Mouse (Mus musculus): Measurements from ENCODE around the gene Bnipl. TPM values are rescaled to one million over a fixed set of nuclear protein-coding genes. Genes with fewer than 3 reads are reported as not detected.

The Bnipl gene
- total and polyA plus RNA-seq, 2 experiments from 2014 or later: not detected

DNA sequence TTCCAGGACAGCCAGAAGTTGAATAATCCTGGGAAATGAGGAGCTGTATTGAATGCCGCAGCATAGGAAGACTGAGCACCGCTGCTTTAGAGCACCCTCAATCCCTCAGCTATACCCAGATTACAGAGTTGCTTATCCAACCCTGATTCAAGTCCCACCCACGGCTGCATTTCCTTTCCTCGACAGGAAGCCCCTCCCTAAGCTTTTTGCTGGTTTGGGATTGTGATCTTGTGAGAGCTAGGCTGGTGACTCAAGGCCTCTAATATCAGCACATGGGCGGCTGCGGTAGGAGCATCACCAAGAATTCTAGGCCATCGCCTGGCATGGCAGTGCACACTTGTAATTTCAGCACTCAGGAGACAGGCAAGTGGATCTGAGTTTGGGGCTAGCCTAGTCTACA is 35.5 kb upstream of the Bnipl start:
- no peak for TF ChIP-seq CTCF (IDR thresholded peaks at IDR 0.05)
- Histone ChIP-seq H3K4me1 (ENCODE audit: insufficient read depth, low read length) (peaks cover 6% of the 10 kb centered on the region; the same call in 1 of the 2 replicates), H3K4me3 (ENCODE audit: low read depth, low read length) (no peak overlapping the region), H3K36me3 (ENCODE audit: insufficient read depth, low read length) (peaks cover 8% of the 10 kb centered on the region; the same call in 1 of the 2 replicates), H3K27ac (ENCODE audit: low read depth, low read length) (no peak overlapping the region), H3K9me3 (ENCODE audit: low read length) (no peaks in the 10 kb centered on the region), H3K9ac (replicated peaks; ENCODE audit: low read length, poor library complexity, severe bottlenecking) (no peak overlapping the region), H3K27me3 (ENCODE audit: insufficient read depth, low read length) (no peaks in the 10 kb centered on the region), H3K4me2 (ENCODE audit: low read depth, low read length, poor library complexity, severe bottlenecking) (no peak overlapping the region)
- 89% methylated on average over 7 of the region's 7 CpGs for WGBS
- no peak for DNase-seq (ENCODE audit: low spot score)
- ATAC-seq (ENCODE audit: low FRiP score): no peak

DNA sequence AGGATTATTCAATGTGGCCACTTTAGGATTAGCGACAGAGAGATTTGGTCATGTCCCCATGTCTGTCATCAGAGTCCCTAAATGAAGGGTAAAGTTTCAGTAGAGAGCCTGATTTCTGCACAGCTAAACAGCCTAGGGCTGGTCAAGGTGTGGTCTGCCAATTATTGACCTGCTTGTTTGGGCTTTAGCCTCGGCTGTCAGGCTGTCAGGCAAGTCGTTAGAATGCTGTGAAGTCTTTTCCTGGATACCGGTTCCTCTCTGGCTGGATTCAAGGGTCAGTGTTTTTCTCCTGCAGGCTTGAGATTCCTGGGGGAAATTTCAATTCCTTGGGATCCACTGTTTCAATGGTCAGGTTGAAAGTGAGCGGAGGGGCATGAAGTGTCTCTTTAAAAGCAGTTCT is 35.0 kb upstream of the Bnipl start:
- H3K9ac ChIP-seq (replicated peaks; ENCODE audit: low read length, poor library complexity, severe bottlenecking): no peak overlapping the region
- no peaks in the 10 kb centered on the region for H3K9me3 ChIP-seq (ENCODE audit: low read length)
- no peak overlapping the region for H3K27ac ChIP-seq (ENCODE audit: low read depth, low read length)
- H3K27me3 ChIP-seq (ENCODE audit: insufficient read depth, low read length): no peaks in the 10 kb centered on the region
- no peak for DNase-seq (ENCODE audit: low spot score)
- peaks cover 6% of the 10 kb centered on the region; the same call in 1 of the 2 replicates for H3K4me1 ChIP-seq (ENCODE audit: insufficient read depth, low read length)
- H3K4me3 ChIP-seq (ENCODE audit: low read depth, low read length): no peak overlapping the region
- no peak for TF ChIP-seq CTCF (IDR thresholded peaks at IDR 0.05)
- H3K36me3 ChIP-seq (ENCODE audit: insufficient read depth, low read length): peaks cover 8% of the 10 kb centered on the region; the same call in 1 of the 2 replicates
- H3K4me2 ChIP-seq (ENCODE audit: low read depth, low read length, poor library complexity, severe bottlenecking): no peak overlapping the region
- WGBS: 72% methylated on average over 5 of the region's 5 CpGs
- no peak for ATAC-seq (ENCODE audit: low FRiP score)

DNA sequence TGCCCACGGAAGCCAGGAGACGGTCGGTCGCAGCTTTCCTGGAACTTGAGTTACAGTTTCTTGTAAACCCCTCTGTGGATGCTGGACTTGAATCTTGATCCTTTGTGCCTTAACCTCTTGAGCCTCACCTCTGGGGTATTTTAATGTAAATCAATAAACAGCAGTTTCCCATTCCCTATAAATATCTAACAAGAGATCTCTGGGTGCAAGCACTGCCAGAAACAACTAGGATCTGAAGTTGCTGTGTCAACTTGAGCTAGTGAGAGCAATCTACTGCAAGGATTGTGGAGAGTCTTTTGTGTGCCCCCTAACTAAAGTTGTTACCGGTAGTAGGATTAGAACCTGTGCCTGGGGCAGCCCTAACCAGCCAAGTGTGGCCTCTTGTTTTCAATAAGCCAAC is 34.4 kb upstream of the Bnipl start:
- DNase-seq (ENCODE audit: low spot score) (no peak), ATAC-seq (ENCODE audit: low FRiP score) (no peak)
- no peak for TF ChIP-seq CTCF (IDR thresholded peaks at IDR 0.05)
- Histone ChIP-seq H3K9me3 (ENCODE audit: low read length) (no peaks in the 10 kb centered on the region), H3K4me2 (ENCODE audit: low read depth, low read length, poor library complexity, severe bottlenecking) (no peak overlapping the region), H3K4me3 (ENCODE audit: low read depth, low read length) (no peak overlapping the region), H3K9ac (replicated peaks; ENCODE audit: low read length, poor library complexity, severe bottlenecking) (no peak overlapping the region), H3K36me3 (ENCODE audit: insufficient read depth, low read length) (peaks cover 8% of the 10 kb centered on the region; the same call in 1 of the 2 replicates), H3K27me3 (ENCODE audit: insufficient read depth, low read length) (no peaks in the 10 kb centered on the region), H3K4me1 (ENCODE audit: insufficient read depth, low read length) (peaks cover 9% of the 10 kb centered on the region; the same call in 1 of the 2 replicates), H3K27ac (ENCODE audit: low read depth, low read length) (no peak overlapping the region)
- 96% methylated on average over 5 of the region's 5 CpGs for WGBS

DNA sequence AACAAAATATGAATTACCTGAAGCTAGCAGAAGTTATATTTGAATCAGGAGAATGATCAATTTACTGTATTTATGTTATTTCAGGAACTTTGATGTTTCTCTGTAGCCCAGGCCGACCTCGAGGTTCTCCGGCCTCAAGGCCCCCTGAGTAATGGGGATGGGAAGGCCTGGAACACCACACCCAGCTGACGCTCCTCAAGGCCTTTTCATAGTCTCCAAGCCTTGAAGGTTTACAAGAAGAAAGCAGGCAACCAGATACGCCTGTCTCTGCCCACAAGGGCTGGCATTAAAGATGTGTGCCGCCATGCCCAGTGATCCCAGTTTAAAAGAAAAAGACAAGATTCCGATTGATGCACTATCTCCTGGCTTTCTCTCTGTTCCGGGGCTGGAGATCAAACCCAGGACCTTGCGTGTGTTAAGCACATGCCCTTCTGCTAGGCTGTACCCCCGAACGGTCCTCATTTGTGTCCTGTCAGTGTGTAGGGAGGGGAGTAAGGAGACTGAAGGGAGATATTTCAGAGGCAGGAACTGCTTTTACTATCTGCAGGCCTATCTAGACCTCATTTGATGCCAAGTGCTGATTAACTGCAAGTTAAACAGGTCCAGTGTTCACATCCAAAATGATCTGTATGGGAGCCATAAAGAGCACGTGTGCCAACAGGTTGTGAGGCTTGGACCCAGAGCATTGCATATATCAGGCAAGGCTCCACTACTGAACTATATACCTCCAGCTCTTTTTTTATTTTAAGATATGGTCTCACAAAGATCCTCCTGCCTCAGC is 33.7 kb upstream of the Bnipl start:
- no peak overlapping the region for H3K27ac ChIP-seq (ENCODE audit: low read depth, low read length)
- H3K36me3 ChIP-seq (ENCODE audit: insufficient read depth, low read length): peaks cover 8% of the 10 kb centered on the region; the same call in 1 of the 2 replicates
- H3K9ac ChIP-seq (replicated peaks; ENCODE audit: low read length, poor library complexity, severe bottlenecking): 0 out of 2 replicates have a peak overlapping the region, but pooled peaks have one; percentile 4
- no peak for TF ChIP-seq CTCF (IDR thresholded peaks at IDR 0.05)
- H3K4me2 ChIP-seq (ENCODE audit: low read depth, low read length, poor library complexity, severe bottlenecking): peak overlapping the region; percentile 93; the same call in 1 of the 2 replicates
- H3K4me3 ChIP-seq (ENCODE audit: low read depth, low read length): no peak overlapping the region
- peaks cover 9% of the 10 kb centered on the region; the same call in 1 of the 2 replicates for H3K4me1 ChIP-seq (ENCODE audit: insufficient read depth, low read length)
- DNase-seq (ENCODE audit: low spot score): no peak
- WGBS: 90% methylated on average over 12 of the region's 12 CpGs
- no peaks in the 10 kb centered on the region for H3K27me3 ChIP-seq (ENCODE audit: insufficient read depth, low read length)
- no peak for ATAC-seq (ENCODE audit: low FRiP score)
- no peaks in the 10 kb centered on the region for H3K9me3 ChIP-seq (ENCODE audit: low read length)

DNA sequence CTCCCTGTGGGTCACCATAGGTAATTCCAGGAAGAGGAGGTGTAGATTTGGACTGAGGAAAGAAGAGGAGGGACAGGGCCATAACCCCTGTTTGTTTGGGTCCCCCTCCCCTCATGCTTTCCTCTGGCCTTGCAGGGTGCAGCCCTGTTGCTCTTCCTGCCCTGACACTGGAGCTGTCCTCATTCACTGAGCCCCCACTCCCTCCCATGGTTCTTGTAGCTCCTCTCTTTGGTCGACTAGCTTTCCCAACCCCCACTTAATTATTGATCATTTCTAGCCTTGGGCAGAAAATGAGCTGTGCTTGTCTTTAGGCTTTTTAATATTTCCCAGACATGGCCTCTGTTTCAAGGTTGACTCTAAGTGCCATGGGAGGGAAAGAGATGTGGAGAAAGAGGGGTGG is 33.1 kb upstream of the Bnipl start:
- peak overlapping the region; percentile 73 for H3K4me3 ChIP-seq (ENCODE audit: low read depth, low read length)

DNA sequence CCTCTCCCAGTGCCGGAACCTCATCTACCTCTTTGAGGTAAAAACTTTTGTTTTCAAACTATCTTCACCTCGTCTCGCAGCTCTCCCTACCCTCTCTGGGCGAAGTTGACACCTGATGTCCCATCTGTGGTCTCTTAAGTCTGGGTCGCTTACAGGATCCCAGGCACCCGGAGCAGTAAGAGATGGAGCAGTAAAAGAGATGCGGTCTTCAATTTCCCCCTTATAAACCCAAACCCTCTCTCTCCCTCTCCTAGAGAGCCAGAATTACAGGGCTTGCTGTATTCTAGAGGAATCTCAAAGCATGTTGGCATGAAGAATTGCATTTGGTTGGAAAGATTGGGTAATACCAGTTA is 32.6 kb upstream of the Bnipl start:
- no peak for ATAC-seq (ENCODE audit: low FRiP score)
- H3K36me3 ChIP-seq (ENCODE audit: insufficient read depth, low read length): peaks cover 7% of the 10 kb centered on the region; the same call in 1 of the 2 replicates
- no peak for DNase-seq (ENCODE audit: low spot score)
- peak overlapping the region; percentile 87 for H3K27ac ChIP-seq (ENCODE audit: low read depth, low read length)
- peak overlapping the region; percentile 80 for H3K9ac ChIP-seq (replicated peaks; ENCODE audit: low read length, poor library complexity, severe bottlenecking)
- peaks cover 9% of the 10 kb centered on the region; the same call in 1 of the 2 replicates for H3K4me1 ChIP-seq (ENCODE audit: insufficient read depth, low read length)
- H3K27me3 ChIP-seq (ENCODE audit: insufficient read depth, low read length): no peaks in the 10 kb centered on the region
- TF ChIP-seq CTCF (IDR thresholded peaks at IDR 0.05): no peak
- H3K4me2 ChIP-seq (ENCODE audit: low read depth, low read length, poor library complexity, severe bottlenecking): peak overlapping the region; percentile 93
- no peaks in the 10 kb centered on the region for H3K9me3 ChIP-seq (ENCODE audit: low read length)
- H3K4me3 ChIP-seq (ENCODE audit: low read depth, low read length): peak overlapping the region; percentile 73
- WGBS: 1% methylated on average over 7 of the region's 7 CpGs

More for the DNA sequence above, 33.1 kb upstream of the Bnipl start:
- Histone ChIP-seq H3K27ac (ENCODE audit: low read depth, low read length) (peak overlapping the region; percentile 87; the same call in 1 of the 2 replicates), H3K9ac (replicated peaks; ENCODE audit: low read length, poor library complexity, severe bottlenecking) (peak overlapping the region; percentile 80; the same call in 1 of the 2 replicates), H3K27me3 (ENCODE audit: insufficient read depth, low read length) (no peaks in the 10 kb centered on the region), H3K4me1 (ENCODE audit: insufficient read depth, low read length) (peaks cover 9% of the 10 kb centered on the region; the same call in 1 of the 2 replicates), H3K36me3 (ENCODE audit: insufficient read depth, low read length) (peaks cover 8% of the 10 kb centered on the region; the same call in 1 of the 2 replicates), H3K4me2 (ENCODE audit: low read depth, low read length, poor library complexity, severe bottlenecking) (peak overlapping the region; percentile 93), H3K9me3 (ENCODE audit: low read length) (no peaks in the 10 kb centered on the region)
- WGBS: 10% methylated on average over 1 of the region's 1 CpGs
- DNase-seq (ENCODE audit: low spot score) (no peak), ATAC-seq (ENCODE audit: low FRiP score) (no peak)
- no peak for TF ChIP-seq CTCF (IDR thresholded peaks at IDR 0.05)
